Mouse (Mus musculus): Measurements from ENCODE around the gene Pdgfc.

DNA sequence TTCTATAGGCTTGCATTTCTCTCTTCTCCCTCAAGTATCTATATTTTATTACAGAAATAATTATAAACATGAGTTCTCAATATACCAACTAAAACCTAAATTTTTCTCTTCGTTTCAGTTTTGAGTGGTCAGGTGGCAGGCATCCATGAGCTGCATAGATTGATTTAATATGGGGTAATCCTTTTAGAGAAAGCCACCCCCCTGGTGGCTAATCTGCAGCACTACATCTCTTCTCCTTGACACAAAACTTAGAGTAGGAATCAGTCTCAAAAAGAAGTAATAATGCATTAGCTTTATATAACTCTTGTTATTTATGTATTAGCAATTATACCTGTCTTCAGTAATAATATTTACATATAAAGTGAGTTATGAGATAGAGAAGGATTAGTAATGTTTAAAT, 16.2 kb upstream of the Pdgfc start:
- no peak for TF ChIP-seq CTCF (IDR thresholded peaks at IDR 0.05; ENCODE audit: extremely low read depth, insufficient read length, insufficient replicate concordance, low read depth, low read length)
- no peak for TF ChIP-seq POLR2A (IDR thresholded peaks at IDR 0.05; ENCODE audit: low read depth, low read length)
